Mouse (Mus musculus) neural tube, embryonic 11.5 days (tissue): ENCODE data around the gene Pnp. TPM values are rescaled to one million over a fixed set of nuclear protein-coding genes. Genes with fewer than 3 reads are reported as not detected.
"Not testable (repeated sequence)": the region's sequence is repeated elsewhere in the genome, so short reads cannot be mapped to it uniquely, and the experiment has no call there.

Source experiments
- ATAC-seq: fragments of 200-750 bp; cut with Nextera tagmentation; 2 replicates; pipeline ENCODE4 v1.8.0; 2017; ENCODE audit warnings: moderate number of reproducible peaks, mild to moderate bottlenecking, moderate TSS enrichment, moderate library complexity; ENCODE audit not compliant: insufficient read depth, low FRiP score, low TSS enrichment
- DNase-seq: peaks from one replicate; pipeline ENCODE4 v3.0.0-alpha.2; 2015; ENCODE audit warnings: low spot score
- H3K27ac ChIP-seq: fragments of 300-500 bp; sonication (generic); 2 replicates; pipeline ENCODE4 v1.5.1; 2014; ENCODE audit warnings: low read depth, mild to moderate bottlenecking, low read length
- H3K27me3 ChIP-seq: fragments of 300-500 bp; sonication (generic); 2 replicates; pipeline ENCODE4 v1.6.1; 2014; ENCODE audit warnings: mild to moderate bottlenecking, low read length, mixed read lengths; ENCODE audit not compliant: control insufficient read depth, insufficient read depth
- H3K36me3 ChIP-seq: fragments of 300-500 bp; sonication (generic); 2 replicates; pipeline ENCODE4 v1.6.1; 2014; ENCODE audit warnings: mild to moderate bottlenecking, low read length, moderate library complexity, mixed read lengths; ENCODE audit not compliant: control insufficient read depth, insufficient read depth
- H3K4me1 ChIP-seq: fragments of 300-500 bp; sonication (generic); 2 replicates; pipeline ENCODE4 v1.6.1; 2014; ENCODE audit warnings: low read length, mixed read lengths; ENCODE audit not compliant: control insufficient read depth, insufficient read depth
- H3K4me2 ChIP-seq: fragments of 300-500 bp; sonication (generic); 2 replicates; pipeline ENCODE4 v1.6.1; 2014; ENCODE audit warnings: low read depth, mild to moderate bottlenecking, moderate library complexity
- H3K4me3 ChIP-seq: fragments of 300-500 bp; sonication (generic); 2 replicates; pipeline ENCODE4 v1.5.1; 2014; ENCODE audit warnings: low read depth, low read length
- H3K9ac ChIP-seq: fragments of 300-500 bp; sonication (generic); 2 replicates; pipeline ENCODE4 v1.6.1; 2014; ENCODE audit warnings: mild to moderate bottlenecking, low read length
- H3K9me3 ChIP-seq: fragments of 300-500 bp; sonication (generic); 2 replicates; pipeline ENCODE4 v1.6.1; 2016; ENCODE audit warnings: low read length; ENCODE audit not compliant: control insufficient read depth
- WGBS: fragments of 180-500 bp; shearing (Covaris S2); extraction: QIAGEN DNeasy Blood & Tissue Kit; methylation state at CpG from one replicate; pipeline ENCODE4 v1.1.7; 2014; 5-methylcytosine and 5-hydroxymethylcytosine counted together
- polyA plus RNA-seq: library from polyadenylated mRNA; unstranded; fragments of >200 nt; fragmentation: Nextera tagmentation; extraction: Ambion mirVana; gene quantifications from 2 replicates; pipeline ENCODE4 v1.2.1, GENCODE M21; 2014

Pnp gene
- polyA plus RNA-seq, 1 experiment from 2014 or later, result 56.5 TPM

- Histone ChIP-seq H3K4me3 (no peak overlapping the region), H3K4me2 (no peak overlapping the region), H3K36me3 (no peaks in the 10 kb centered on the region), H3K9ac (no peak overlapping the region), H3K4me1 (no peaks in the 10 kb centered on the region), H3K9me3 (no peaks in the 10 kb centered on the region), H3K27ac (no peak overlapping the region), H3K27me3 (no peaks in the 10 kb centered on the region)
- 35% methylated on average over 2 of the region's 2 CpGs for WGBS
- no peak for DNase-seq
- no peak for ATAC-seq
These were observed 8.1 kb downstream of the Pnp start for GRCm38 (mm10) chr14:50938940-50939339.

GRCm38 (mm10) chr14:50943932-50944667 is 13.2 kb downstream of the Pnp start, which contains the start of gene Gm49342:
Gm49342 (plus strand) TSS chr14:50944517.
- no peaks in the 10 kb centered on the region for H3K27me3 ChIP-seq
- peak; percentile 91 for DNase-seq
- 21% methylated on average over 31 of the region's 31 CpGs for WGBS
- H3K9me3 ChIP-seq, result no peaks in the 10 kb centered on the region
- H3K9ac ChIP-seq, result peak within 1 kb of the TSS; percentile 57
- H3K4me2 ChIP-seq, result peak within 1 kb of the TSS; percentile 52
- peak within 1 kb of the TSS; percentile 76 for H3K27ac ChIP-seq
- no peaks in the 10 kb centered on the region for H3K4me1 ChIP-seq
- no peaks in the 10 kb centered on the region for H3K36me3 ChIP-seq
- H3K4me3 ChIP-seq, result peak within 1 kb of the TSS; percentile 38
- peak; percentile 99 for ATAC-seq

- H3K27ac ChIP-seq, result peak overlapping the region; percentile 76
- DNase-seq, H3K27me3 ChIP-seq, H3K4me1 ChIP-seq, H3K9me3 ChIP-seq, H3K36me3 ChIP-seq: not testable (repeated sequence)
- H3K4me3 ChIP-seq, result peak overlapping the region; percentile 38
- ATAC-seq, result peak; percentile 97
- under 1% methylated on average over 14 of the region's 15 CpGs for WGBS
- peak overlapping the region; percentile 52 for H3K4me2 ChIP-seq
- peak overlapping the region; percentile 57 for H3K9ac ChIP-seq
These were observed 13.8 kb downstream of the Pnp start for GRCm38 (mm10) chr14:50944668-50945033.

- H3K4me1 ChIP-seq, H3K9me3 ChIP-seq, H3K27me3 ChIP-seq, H3K36me3 ChIP-seq, DNase-seq: not testable (repeated sequence)
- peak overlapping the region; percentile 57 for H3K9ac ChIP-seq
- H3K4me3 ChIP-seq, result peak overlapping the region; percentile 38
- H3K4me2 ChIP-seq, result peak overlapping the region; percentile 52
- WGBS, result 8% methylated on average over 6 of the region's 6 CpGs
- H3K27ac ChIP-seq, result peak overlapping the region; percentile 53; the same call in 1 of the 2 replicates
- ATAC-seq, result 0 out of 2 replicates have a peak, but pooled peaks have one; percentile 25
These were observed 14.2 kb downstream of the Pnp start for GRCm38 (mm10) chr14:50945081-50945480.

GRCm38 (mm10) chr14:50945526-50945925 is 14.6 kb downstream of the Pnp start:
- not testable (repeated sequence) for H3K9me3 ChIP-seq, H3K4me1 ChIP-seq, H3K27me3 ChIP-seq, H3K27ac ChIP-seq, DNase-seq, ATAC-seq, H3K36me3 ChIP-seq
- Histone ChIP-seq H3K9ac (peak overlapping the region; percentile 57; the same call in 1 of the 2 replicates), H3K4me2 (peak overlapping the region; percentile 52), H3K4me3 (peak overlapping the region; percentile 38)
- WGBS, result 34% methylated on average over 3 of the region's 3 CpGs

- no peak overlapping the region for H3K4me2 ChIP-seq
- no peaks in the 10 kb centered on the region for H3K36me3 ChIP-seq
- no peaks in the 10 kb centered on the region for H3K4me1 ChIP-seq
- H3K27me3 ChIP-seq, result no peaks in the 10 kb centered on the region
- no peak overlapping the region for H3K4me3 ChIP-seq
- DNase-seq, result no peak
- WGBS, result 88% methylated on average over 10 of the region's 10 CpGs
- H3K9ac ChIP-seq, result no peak overlapping the region
- H3K27ac ChIP-seq, result no peak overlapping the region
- no peak for ATAC-seq
- H3K9me3 ChIP-seq, result no peaks in the 10 kb centered on the region
These were observed 24.6 kb downstream of the Pnp start for GRCm38 (mm10) chr14:50955487-50955886.

- not testable (repeated sequence) for H3K9ac ChIP-seq, H3K9me3 ChIP-seq, H3K36me3 ChIP-seq, H3K27me3 ChIP-seq, H3K27ac ChIP-seq, H3K4me3 ChIP-seq, DNase-seq, H3K4me1 ChIP-seq
- peak within 1 kb of the TSS; percentile 25 for H3K4me2 ChIP-seq
- peak; percentile 80 for ATAC-seq
- WGBS, result 7% methylated on average over 19 of the region's 19 CpGs
These were observed 25.1 kb downstream of the Pnp start, which contains the start of gene Pnp2 for GRCm38 (mm10) chr14:50955942-50956508. Pnp2 (plus strand) TSS chr14:50955992.

GRCm38 (mm10) chr14:50956724-50957123 is 25.8 kb downstream of the Pnp start:
- H3K9ac ChIP-seq, H3K4me2 ChIP-seq, ATAC-seq, H3K9me3 ChIP-seq, DNase-seq, H3K4me1 ChIP-seq, H3K27me3 ChIP-seq, H3K36me3 ChIP-seq, H3K27ac ChIP-seq, H3K4me3 ChIP-seq: not testable (repeated sequence)
- WGBS, result 82% methylated on average over 6 of the region's 6 CpGs

- not testable (repeated sequence) for H3K36me3 ChIP-seq, H3K4me2 ChIP-seq, H3K27me3 ChIP-seq, H3K27ac ChIP-seq, H3K9ac ChIP-seq, DNase-seq, H3K4me1 ChIP-seq, H3K9me3 ChIP-seq, H3K4me3 ChIP-seq, ATAC-seq
- 72% methylated on average over 3 of the region's 3 CpGs for WGBS
These were observed 26.3 kb downstream of the Pnp start for GRCm38 (mm10) chr14:50957146-50957545.
